Mouse (Mus musculus) testis, adult 2 months (tissue): ENCODE measurements around the gene Zfp575. TPM values are rescaled to one million over a fixed set of nuclear protein-coding genes. Genes with fewer than 3 reads are reported as not detected.

ENCODE experiments used
- H3K27ac ChIP-seq: fragments of 200-500 bp; 2 replicates; pipeline ENCODE4 v1.5.1; 2012; ENCODE audit warnings: low read depth, low read length; ENCODE audit not compliant: control insufficient read depth, insufficient read depth
- H3K27me3 ChIP-seq: fragments of 200-500 bp; 2 replicates; pipeline ENCODE4 v1.6.1; 2012; ENCODE audit warnings: mild to moderate bottlenecking, low read length, moderate library complexity; ENCODE audit not compliant: control insufficient read depth, insufficient read depth
- H3K36me3 ChIP-seq: fragments of 200-500 bp; 2 replicates; pipeline ENCODE4 v1.6.1; 2012; ENCODE audit warnings: mild to moderate bottlenecking, low read length; ENCODE audit not compliant: control insufficient read depth, insufficient read depth
- H3K4me1 ChIP-seq: fragments of 200-500 bp; 2 replicates; pipeline ENCODE4 v1.6.1; 2012; ENCODE audit warnings: low read length; ENCODE audit not compliant: control insufficient read depth, insufficient read depth
- H3K4me3 ChIP-seq: fragments of 200-500 bp; 2 replicates; pipeline ENCODE4 v1.5.1; 2012; ENCODE audit warnings: low read depth, mild to moderate bottlenecking, low read length, moderate library complexity, mixed read lengths; ENCODE audit not compliant: control insufficient read depth
- CTCF ChIP-seq: fragments of 200-500 bp; IDR thresholded peaks from 2 replicates; pipeline ENCODE4 v1.5.1; 2012; ENCODE audit warnings: low read depth, mild to moderate bottlenecking, inconsistent platforms, low read length, moderate library complexity; ENCODE audit not compliant: control insufficient read depth, insufficient read depth, insufficient replicate concordance
- POLR2A ChIP-seq: fragments of 200-500 bp; IDR thresholded peaks from 2 replicates; pipeline ENCODE4 v1.6.1; 2012; ENCODE audit warnings: low read depth, mild to moderate bottlenecking, inconsistent platforms, low read length, moderate library complexity; ENCODE audit not compliant: control insufficient read depth
- polyA plus RNA-seq: library from polyadenylated mRNA; depleted of rRNA; stranded (reverse); fragments of >200 nt; gene quantifications from 2 replicates; pipeline ENCODE4 v1.2.3, GENCODE M21; 2012

Gene Zfp575
- polyA plus RNA-seq, 1 experiment, result 0.04 TPM

GRCm38 (mm10) chr7:24571071-24571470 lies 16.4 kb downstream of the Zfp575 start:
- Histone ChIP-seq H3K4me1 (no peaks in the 10 kb centered on the region), H3K27ac (no peak overlapping the region), H3K27me3 (no peaks in the 10 kb centered on the region), H3K36me3 (peaks cover 1% of the 10 kb centered on the region; the same call in 1 of the 2 replicates), H3K4me3 (no peak overlapping the region)
- TF ChIP-seq CTCF, result no peak
- TF ChIP-seq POLR2A, result no peak

- Histone ChIP-seq H3K36me3 (peaks cover 1% of the 10 kb centered on the region; the same call in 1 of the 2 replicates), H3K27me3 (no peaks in the 10 kb centered on the region), H3K4me3 (no peak overlapping the region), H3K27ac (no peak overlapping the region), H3K4me1 (peaks cover 1% of the 10 kb centered on the region; the same call in 1 of the 2 replicates)
- TF ChIP-seq CTCF (no peak), POLR2A (no peak)
These were observed 18.9 kb downstream of the Zfp575 start for GRCm38 (mm10) chr7:24568512-24568911.

- Histone ChIP-seq H3K4me3 (no peak overlapping the region), H3K27me3 (no peaks in the 10 kb centered on the region), H3K4me1 (peaks cover 4% of the 10 kb centered on the region), H3K36me3 (peaks cover 1% of the 10 kb centered on the region), H3K27ac (no peak overlapping the region)
- TF ChIP-seq CTCF, result no peak
- no peak for TF ChIP-seq POLR2A
These were observed 21.2 kb downstream of the Zfp575 start for GRCm38 (mm10) chr7:24566206-24566605.

GRCm38 (mm10) chr7:24565627-24566026 lies 21.8 kb downstream of the Zfp575 start:
- peaks cover 4% of the 10 kb centered on the region for H3K4me1 ChIP-seq
- no peak overlapping the region for H3K4me3 ChIP-seq
- TF ChIP-seq POLR2A, result no peak
- no peak for TF ChIP-seq CTCF
- H3K27ac ChIP-seq, result no peak overlapping the region
- no peaks in the 10 kb centered on the region for H3K27me3 ChIP-seq
- peaks cover 2% of the 10 kb centered on the region for H3K36me3 ChIP-seq

- H3K4me1 ChIP-seq, result peaks cover 4% of the 10 kb centered on the region
- H3K36me3 ChIP-seq, result peaks cover 3% of the 10 kb centered on the region
- H3K4me3 ChIP-seq, result no peak overlapping the region
- no peaks in the 10 kb centered on the region for H3K27me3 ChIP-seq
- TF ChIP-seq CTCF (peak; percentile 85; the same call in 1 of the 2 replicates), POLR2A (no peak)
- no peak overlapping the region for H3K27ac ChIP-seq
These were observed 22.7 kb downstream of the Zfp575 start for GRCm38 (mm10) chr7:24564607-24565265.

GRCm38 (mm10) chr7:24563837-24564206 lies 23.6 kb downstream of the Zfp575 start:
- Histone ChIP-seq H3K27ac (no peak overlapping the region), H3K36me3 (peaks cover 3% of the 10 kb centered on the region), H3K27me3 (no peaks in the 10 kb centered on the region), H3K4me1 (peaks cover 4% of the 10 kb centered on the region), H3K4me3 (no peak overlapping the region)
- TF ChIP-seq CTCF, result no peak
- no peak for TF ChIP-seq POLR2A

- H3K4me1 ChIP-seq, result peaks cover 4% of the 10 kb centered on the region
- no peak overlapping the region for H3K27ac ChIP-seq
- no peak for TF ChIP-seq CTCF
- no peak for TF ChIP-seq POLR2A
- no peaks in the 10 kb centered on the region for H3K27me3 ChIP-seq
- peaks cover 3% of the 10 kb centered on the region for H3K36me3 ChIP-seq
- H3K4me3 ChIP-seq, result no peak overlapping the region
These were observed 24.1 kb downstream of the Zfp575 start for GRCm38 (mm10) chr7:24563191-24563836.
